Mouse (Mus musculus) small intestine, adult 2 months (tissue): ENCODE results near the gene Txnrd3.

Experiments
- CTCF ChIP-seq: fragments of 200-500 bp; IDR thresholded peaks from 2 replicates; pipeline ENCODE4 v1.5.1; 2012; ENCODE audit warnings: low read depth, mild to moderate bottlenecking, control low read depth, inconsistent platforms, low read length, moderate library complexity, mixed read lengths; ENCODE audit not compliant: insufficient replicate concordance, insufficient read length; ENCODE audit errors: extremely low read depth
- POLR2A ChIP-seq: fragments of 200-500 bp; IDR thresholded peaks from 2 replicates; pipeline ENCODE4 v1.6.1; 2012; ENCODE audit warnings: low read depth, mild to moderate bottlenecking, control low read depth, inconsistent platforms, low read length, moderate library complexity

DNA sequence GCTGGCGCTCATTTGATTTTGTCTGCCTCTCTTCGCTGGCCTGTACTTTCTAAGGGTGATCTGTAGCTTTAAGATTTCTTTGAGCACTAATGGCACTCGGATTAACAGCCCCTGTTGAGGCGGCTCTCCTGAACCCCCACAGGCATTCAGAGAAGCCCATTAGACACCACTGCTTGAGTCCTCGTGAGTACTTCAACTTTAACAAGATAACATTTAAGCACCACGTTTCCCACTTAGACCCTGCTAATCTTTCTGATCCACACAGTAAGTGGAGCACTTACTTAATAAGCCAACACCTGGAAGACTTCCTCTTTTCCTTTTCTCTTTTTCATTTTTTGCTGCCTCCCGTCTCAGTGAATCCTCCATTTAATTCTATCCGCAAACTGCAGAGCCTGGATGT, 21.4 kb downstream of the Txnrd3 start:
- TF ChIP-seq CTCF (no peak), POLR2A (no peak)
